Mouse (Mus musculus) left cerebral cortex, postnatal 4 days (tissue): Measurements from ENCODE around the gene Cops3. TPM values are rescaled to one million over a fixed set of nuclear protein-coding genes. Genes with fewer than 3 reads are reported as not detected.
A peak's percentile ranks its signal among the peaks of the same experiment; 100 is the strongest.
"Not testable (repeated sequence)": the region's sequence is repeated elsewhere in the genome, so short reads cannot be mapped to it uniquely, and the experiment has no call there.

ENCODE experiments used
- DNase-seq: peaks from one replicate; pipeline ENCODE4 v3.0.0-alpha.2; 2022
- intact Hi-C: fragments of 180-260 bp; cut with DNase I; formaldehyde crosslinking; loops from one replicate; pipeline ENCODE4 v1.15.1; 2025
- total RNA-seq, 2 experiments: library from RNA; stranded (reverse); gene quantifications; 2 replicates each; pipeline ENCODE4 v1.2.3; 2021

Cops3 gene
- 10 to 100 TPM; 83.2 to 87.3 TPM for total RNA-seq

DNA sequence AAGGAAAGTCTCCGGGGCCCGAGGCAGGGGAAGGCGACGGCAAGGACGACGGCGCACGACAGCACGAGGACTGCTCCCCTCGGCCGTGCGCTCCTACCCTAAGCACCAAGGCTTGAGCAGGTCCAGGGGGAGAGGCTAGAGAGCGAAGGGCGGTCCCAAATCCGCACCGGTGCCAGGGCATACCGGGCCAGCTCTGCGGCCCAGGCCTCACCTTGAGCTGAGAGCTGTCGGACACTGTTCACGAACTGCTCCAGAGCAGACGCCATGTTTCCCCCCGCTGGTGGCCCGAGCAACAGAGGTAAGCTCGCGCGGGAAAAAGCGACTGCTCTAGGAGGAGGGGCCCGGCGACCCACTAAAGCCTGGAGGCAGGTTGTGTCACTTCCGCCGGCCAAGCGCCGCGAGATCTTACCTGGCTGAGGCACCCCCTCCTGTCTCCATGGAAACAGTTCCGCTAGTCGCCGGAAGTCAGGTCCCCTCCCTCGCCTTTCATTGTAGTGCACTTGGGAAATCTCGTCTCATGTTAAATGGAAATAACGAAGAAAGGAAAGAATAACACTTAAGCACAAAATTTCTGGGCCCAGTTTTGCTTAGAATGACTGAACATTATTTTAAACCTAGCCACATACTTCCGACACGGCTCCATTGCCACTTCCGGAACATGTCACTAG, at the start of gene Cops3:
Gene Cops3, minus strand, starts transcription at position 380 of the 668 bp plus-strand sequence.
- intact Hi-C loops = no loop called here
- peak; percentile 98 for DNase-seq

DNA sequence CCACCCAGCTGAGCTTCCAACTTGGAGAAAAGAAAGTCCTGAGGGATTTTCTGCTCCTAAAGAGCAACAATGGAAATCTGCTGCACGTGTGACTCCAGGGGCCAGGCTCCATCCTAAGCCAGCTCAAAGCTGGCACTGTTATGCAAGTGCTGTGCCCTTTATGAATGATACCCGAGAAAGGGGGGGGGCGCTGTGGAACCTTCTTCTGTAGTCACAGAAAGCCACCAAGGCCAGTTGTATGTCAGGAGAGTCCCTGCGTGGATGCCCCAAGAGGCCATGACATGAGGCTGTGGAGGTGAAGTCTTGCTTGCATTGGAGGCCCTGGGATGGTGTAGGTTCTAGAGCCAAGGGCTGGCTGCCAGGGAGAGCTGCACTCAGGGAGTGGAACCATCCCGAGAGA, 48.5 kb upstream of the Cops3 start:
- intact Hi-C loops = loop anchor here (5.0 to 10.0 kb wide), 2 partner anchors 189 to 527 kb away; partner anchors contain the start of genes Atpaf2 and Gid4
- peak; percentile 31 for DNase-seq

GRCm38 (mm10) chr11:59886952-59887351, 47.3 kb upstream of the Cops3 start:
- DNase-seq = no peak
- intact Hi-C loops = loop anchor here (5.0 to 10.0 kb wide), 2 partner anchors 190 to 528 kb away; partner anchors contain the start of genes Atpaf2 and Gid4

GRCm38 (mm10) chr11:59885217-59885986, 45.8 kb upstream of the Cops3 start:
- intact Hi-C loops = loop anchor here (5.0 to 10.0 kb wide), 2 partner anchors 192 to 529 kb away; partner anchors contain the start of genes Atpaf2 and Gid4
- DNase-seq = no peak

- DNase-seq = peak; percentile 86
- intact Hi-C loops = loop anchor here (10.0 kb wide), 1 partner anchor 535 kb away; the partner anchor contains the start of genes Atpaf2 and Gid4
These were observed 40.4 kb upstream of the Cops3 start for GRCm38 (mm10) chr11:59880031-59880430.

DNA sequence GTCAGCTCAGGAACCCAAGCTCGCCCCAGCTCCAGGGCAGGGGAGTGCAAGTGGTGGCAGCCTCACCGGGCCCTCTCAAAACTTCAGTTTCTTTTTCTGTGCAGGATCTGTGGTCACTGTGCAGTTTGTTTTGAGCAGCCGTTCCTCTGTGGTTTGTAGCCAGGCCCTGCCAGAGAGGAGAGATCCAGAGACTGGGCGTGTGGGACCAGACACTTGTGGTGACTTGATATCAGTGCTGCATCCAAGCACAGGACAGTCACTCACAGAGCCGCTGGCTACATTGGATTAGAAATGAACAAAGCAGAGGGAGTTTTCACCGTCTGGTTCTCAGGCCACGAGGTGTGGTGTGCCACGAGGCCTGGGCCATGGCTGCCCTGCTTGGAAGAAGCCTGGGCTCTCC, 32.5 kb upstream of the Cops3 start:
- intact Hi-C loops = loop anchor here (10.0 kb wide), 1 partner anchor 323 kb away; no protein-coding TSS in a partner anchor
- DNase-seq = no peak

GRCm38 (mm10) chr11:59864316-59864715, 24.7 kb upstream of the Cops3 start:
- intact Hi-C loops = no loop called here
- DNase-seq = no peak

GRCm38 (mm10) chr11:59860467-59860866, 20.8 kb upstream of the Cops3 start:
- DNase-seq = no peak
- intact Hi-C loops = no loop called here

DNA sequence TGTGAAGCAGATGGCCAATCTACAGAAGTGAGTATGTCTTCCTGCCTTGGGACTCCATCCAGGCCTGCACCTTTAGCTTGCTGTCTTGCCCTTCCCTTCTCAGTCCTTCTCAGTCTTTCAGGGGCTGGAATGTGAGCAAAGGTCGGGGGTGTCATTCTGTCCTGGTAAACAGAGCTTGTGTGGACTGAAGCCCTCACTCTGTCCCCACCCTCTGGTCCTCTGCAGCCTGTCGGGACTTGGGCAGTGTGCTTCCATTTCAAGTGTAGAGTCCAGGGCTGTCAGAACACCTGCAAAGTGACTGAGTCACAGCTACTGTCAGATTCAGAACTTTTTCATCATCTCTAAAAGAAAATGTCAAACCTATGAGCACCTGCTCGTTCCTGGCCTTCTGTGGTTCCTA, 13.2 kb upstream of the Cops3 start:
- intact Hi-C loops = no loop called here

DNA sequence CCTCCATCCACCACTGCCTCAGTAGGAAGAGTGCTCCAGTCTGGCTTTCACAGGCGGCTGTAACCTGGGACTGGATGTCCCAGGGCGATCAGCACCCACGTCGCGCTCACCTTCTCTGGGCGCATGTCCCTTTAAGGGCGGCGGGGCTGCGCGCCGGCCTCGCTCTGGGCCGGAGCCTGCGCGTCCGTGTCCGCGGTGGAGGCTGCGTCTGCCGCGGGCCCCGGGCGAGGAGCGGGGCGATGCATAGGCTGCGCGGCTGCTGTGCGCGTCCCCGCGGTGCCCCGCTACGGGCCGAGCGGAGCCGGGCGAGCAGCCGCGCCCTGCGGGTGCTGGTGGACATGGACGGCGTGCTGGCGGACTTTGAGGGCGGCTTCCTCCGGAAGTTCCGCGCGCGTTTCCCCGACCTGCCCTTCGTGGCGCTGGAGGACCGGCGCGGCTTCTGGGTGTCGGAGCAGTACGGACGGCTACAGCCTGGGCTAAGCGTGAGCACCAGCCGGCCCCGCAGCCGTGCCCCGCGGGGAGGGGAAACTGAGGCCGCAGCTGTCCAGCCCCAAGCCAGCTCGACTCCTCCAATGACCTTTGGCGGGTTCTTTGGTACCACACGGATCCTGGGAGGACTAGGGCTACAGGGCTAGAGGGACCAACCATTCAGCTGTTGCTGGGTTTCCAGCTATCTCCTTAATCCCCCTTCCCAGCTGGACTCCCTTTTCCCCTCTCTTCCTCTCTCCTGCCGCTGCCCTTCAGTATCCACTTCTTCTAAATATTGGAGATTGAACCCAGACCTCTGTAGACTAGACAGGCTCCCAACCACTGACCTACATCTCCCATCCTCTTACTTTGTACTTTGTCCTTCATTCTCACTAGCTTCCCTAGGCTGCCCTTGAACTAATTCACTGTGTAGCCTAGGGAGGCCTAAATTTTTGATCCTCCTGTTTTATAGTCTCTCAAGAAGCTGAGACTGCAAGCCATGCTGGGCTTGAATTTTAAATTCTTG, 8.6 kb upstream of the Cops3 start:
- intact Hi-C loops = no loop called here
- DNase-seq = peak; percentile 76

More for the DNA sequence above, 13.2 kb upstream of the Cops3 start:
- no peak for DNase-seq

- intact Hi-C loops = no loop called here
- peak; percentile 65 for DNase-seq
These were observed 7.5 kb upstream of the Cops3 start for GRCm38 (mm10) chr11:59847131-59847530.

- DNase-seq = no peak
- intact Hi-C loops = no loop called here
These were observed 6.7 kb upstream of the Cops3 start for GRCm38 (mm10) chr11:59846311-59846710.

DNA sequence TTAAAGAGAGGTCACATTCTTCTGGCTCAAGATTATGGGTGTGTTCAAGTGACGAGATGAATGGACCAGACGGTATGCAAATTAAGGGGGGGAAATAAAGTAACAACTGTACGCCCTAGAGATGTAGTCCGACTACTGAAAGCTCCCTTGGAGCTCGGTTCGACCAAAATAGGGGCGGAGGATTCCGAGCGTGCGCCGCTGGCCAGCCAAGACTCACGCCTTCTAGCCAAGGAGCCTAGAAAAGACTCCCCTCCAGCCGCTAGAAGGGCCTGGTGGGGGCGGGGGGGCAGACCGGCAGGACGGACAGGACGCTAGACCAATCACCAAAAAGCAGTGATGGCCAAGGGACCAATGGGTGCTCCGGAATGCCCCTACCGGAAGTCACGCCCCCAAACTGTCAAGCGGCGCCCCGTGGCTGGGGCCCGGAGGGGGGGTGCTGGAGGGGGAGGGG, 605 bp downstream of the Cops3 start, which contains the start of gene Nt5m:
Gene Nt5m, plus strand, starts transcription at position 440 of the 451 bp plus-strand sequence.
- intact Hi-C loops = no loop called here
- DNase-seq = peak; percentile 95

- no peak for DNase-seq
These were observed 1.2 kb downstream of the Cops3 start for GRCm38 (mm10) chr11:59838426-59838825.

DNA sequence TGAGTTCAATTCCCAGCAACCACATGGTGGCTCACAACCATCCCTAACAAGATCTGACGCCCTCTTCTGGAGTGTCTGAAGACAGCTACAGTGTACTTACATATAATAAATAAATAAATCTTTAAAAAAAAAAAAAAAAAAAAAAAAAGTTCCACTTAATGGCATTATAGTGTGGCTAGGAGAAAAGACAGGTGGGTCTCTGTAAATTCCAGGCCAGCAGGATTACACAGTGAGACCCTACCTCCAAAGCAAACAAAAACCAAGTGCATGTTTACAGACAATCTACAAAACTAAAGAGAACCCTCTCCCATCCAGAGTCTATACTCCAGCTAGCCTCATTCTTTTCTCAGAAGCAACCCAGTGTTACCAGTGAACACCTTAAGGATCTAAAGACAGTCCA, 1.8 kb downstream of the Cops3 start:
- intact Hi-C loops, DNase-seq: not testable (repeated sequence)

More at GRCm38 (mm10) chr11:59838426-59838825, 1.2 kb downstream of the Cops3 start:
- intact Hi-C loops = no loop called here

DNA sequence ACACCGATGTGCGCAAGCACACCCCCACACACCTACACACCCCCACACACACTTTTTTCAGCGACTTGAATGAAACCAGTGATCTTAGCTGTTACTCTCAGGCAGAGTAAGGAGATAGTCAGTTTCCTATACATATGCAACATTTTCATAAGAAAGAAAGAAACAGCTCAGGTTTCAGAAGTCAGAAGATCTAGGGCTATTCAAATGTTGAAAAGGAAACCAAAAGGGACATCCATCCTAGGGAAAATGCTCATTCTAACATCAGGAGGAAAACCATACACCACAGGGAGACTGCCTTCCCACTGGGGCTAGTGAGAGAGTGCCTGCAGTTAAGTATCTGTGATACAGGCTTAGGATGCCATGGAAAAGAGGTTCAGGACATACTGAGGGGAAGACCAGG, 18.0 kb downstream of the Cops3 start:
- intact Hi-C loops = loop anchor here (10.0 kb wide), 1 partner anchor 57 kb away; no protein-coding TSS in a partner anchor
- DNase-seq = no peak

DNA sequence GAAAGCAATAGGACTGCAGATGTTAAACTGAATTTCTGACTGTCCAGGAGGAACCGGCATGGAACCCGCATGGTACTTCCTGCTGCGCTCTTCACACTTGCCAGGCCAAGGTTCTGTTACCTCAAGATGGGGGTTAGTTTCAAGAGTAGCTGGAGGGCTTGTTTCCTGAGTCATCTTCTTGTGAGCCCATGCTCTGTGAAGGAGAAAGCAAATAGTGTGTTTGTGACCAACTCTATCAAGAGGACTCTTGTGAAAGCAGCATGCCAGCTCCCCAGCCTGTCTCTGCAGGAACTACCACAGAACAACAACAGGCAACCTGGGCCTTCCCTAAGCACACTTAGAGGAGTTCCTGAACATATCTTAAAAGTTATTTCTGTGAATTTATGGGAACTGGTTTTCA, 21.7 kb downstream of the Cops3 start:
- intact Hi-C loops = no loop called here
- DNase-seq = no peak

DNA sequence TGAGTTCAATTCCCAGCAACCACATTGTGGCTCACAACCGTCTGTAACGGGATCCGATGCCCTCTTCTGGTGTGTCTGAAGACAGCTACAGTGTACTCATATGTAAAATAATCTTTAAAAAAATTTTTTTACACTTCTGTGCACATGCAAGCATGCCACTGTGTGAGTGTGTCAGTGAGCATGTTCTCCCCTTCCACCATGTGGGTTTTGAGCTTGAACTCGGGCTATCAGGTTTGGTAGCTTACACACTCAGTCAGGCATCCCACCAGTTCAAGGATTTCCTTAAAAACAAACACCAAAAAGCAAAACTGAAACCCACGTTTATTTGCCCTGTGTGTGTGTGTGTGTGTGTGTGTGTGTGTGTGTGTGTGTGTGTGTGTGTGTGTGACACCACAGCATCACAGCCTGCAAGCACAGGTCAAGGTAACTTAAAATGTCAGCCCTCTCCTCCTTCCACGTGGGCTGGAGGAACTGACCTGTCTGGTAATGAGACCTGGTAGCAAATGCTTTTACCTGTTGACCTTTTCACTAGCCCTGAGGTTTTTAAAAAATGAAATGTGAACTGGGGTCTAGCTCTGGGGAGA, 24.1 kb downstream of the Cops3 start:
- no peak for DNase-seq
- intact Hi-C loops = no loop called here

DNA sequence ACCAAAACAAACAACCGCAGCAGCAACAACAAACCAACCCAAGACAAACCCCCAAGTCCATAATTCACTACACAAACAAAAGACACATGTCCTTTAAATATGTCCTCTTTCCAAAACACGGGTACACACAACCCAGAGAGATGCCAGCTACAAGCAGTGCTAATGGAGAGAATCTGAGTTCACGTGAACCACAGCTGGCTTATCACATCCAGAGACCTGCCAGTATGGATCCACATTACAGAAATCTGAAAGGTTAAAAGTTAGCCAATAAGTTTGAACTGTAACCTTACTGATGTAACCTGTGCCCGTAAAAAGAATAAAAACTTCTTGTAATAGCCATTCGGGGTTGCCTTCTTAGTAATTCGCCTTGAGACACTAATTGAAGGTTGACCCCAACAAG, 24.7 kb downstream of the Cops3 start:
- intact Hi-C loops = no loop called here
- no peak for DNase-seq

DNA sequence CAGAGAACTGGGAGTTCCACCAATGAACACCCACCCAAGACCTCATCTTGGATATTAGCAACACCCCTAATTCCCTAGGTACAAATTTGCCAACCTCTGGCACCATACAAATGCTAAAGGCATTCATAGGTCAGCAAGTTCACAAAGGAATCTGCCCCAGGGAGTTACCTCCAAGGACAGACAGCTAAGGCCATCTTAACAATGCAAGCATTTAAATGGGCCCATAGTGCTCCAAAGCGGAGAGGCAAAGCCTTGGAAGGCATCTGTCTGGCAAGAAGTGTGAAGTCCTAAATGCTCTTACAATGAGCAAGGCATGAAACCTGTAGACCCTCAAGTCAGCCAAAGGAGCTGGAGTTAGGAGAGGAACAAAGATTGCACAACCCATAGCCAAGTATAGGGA, 25.3 kb downstream of the Cops3 start:
- intact Hi-C loops = no loop called here
- no peak for DNase-seq
